Mouse (Mus musculus): ENCODE results near the gene Tmem164.

Tmem164 gene

GRCm38 (mm10) chrX:142688509-142688908 lies 7.3 kb downstream of the Tmem164 start:
- in situ Hi-C loops (cut with MboI, MseI) = loop anchor here (5.0 kb wide), 1 partner anchor 49 kb away; no protein-coding TSS in a partner anchor

GRCm38 (mm10) chrX:142693256-142693655 lies 12.1 kb downstream of the Tmem164 start:
- in situ Hi-C loops (cut with MboI, MseI) = no loop called here

GRCm38 (mm10) chrX:142694338-142694737 lies 13.1 kb downstream of the Tmem164 start:
- in situ Hi-C loops (cut with MboI, MseI) = no loop called here

GRCm38 (mm10) chrX:142694856-142695255 lies 13.7 kb downstream of the Tmem164 start:
- in situ Hi-C loops (cut with MboI, MseI) = no loop called here

- in situ Hi-C loops (cut with MboI, MseI) = no loop called here
Measured at GRCm38 (mm10) chrX:142696789-142697188, 15.6 kb downstream of the Tmem164 start.

GRCm38 (mm10) chrX:142697545-142698204 lies 16.5 kb downstream of the Tmem164 start:
- in situ Hi-C loops (cut with MboI, MseI) = no loop called here

- in situ Hi-C loops (cut with MboI, MseI) = no loop called here
Measured at GRCm38 (mm10) chrX:142698212-142698611, 17.0 kb downstream of the Tmem164 start.

GRCm38 (mm10) chrX:142702094-142702493 lies 20.9 kb downstream of the Tmem164 start:
- in situ Hi-C loops (cut with MboI, MseI) = no loop called here

- in situ Hi-C loops (cut with MboI, MseI) = no loop called here
Measured at GRCm38 (mm10) chrX:142702566-142702965, 21.4 kb downstream of the Tmem164 start.

- in situ Hi-C loops (cut with MboI, MseI) = no loop called here
Measured at GRCm38 (mm10) chrX:142703953-142704352, 22.7 kb downstream of the Tmem164 start.

GRCm38 (mm10) chrX:142708257-142708656 lies 27.1 kb downstream of the Tmem164 start:
- in situ Hi-C loops (cut with MboI, MseI) = no loop called here

- in situ Hi-C loops (cut with MboI, MseI) = no loop called here
Measured at GRCm38 (mm10) chrX:142716014-142716413, 34.8 kb downstream of the Tmem164 start.

GRCm38 (mm10) chrX:142717958-142718478 lies 36.8 kb downstream of the Tmem164 start:
- in situ Hi-C loops (cut with MboI, MseI) = no loop called here

- in situ Hi-C loops (cut with MboI, MseI) = no loop called here
Measured at GRCm38 (mm10) chrX:142718759-142719158, 37.6 kb downstream of the Tmem164 start.

GRCm38 (mm10) chrX:142721897-142722296 lies 40.7 kb downstream of the Tmem164 start:
- in situ Hi-C loops (cut with MboI, MseI) = no loop called here

- in situ Hi-C loops (cut with MboI, MseI) = no loop called here
Measured at GRCm38 (mm10) chrX:142724203-142724602, 43.0 kb downstream of the Tmem164 start.

GRCm38 (mm10) chrX:142725571-142725970 lies 44.4 kb downstream of the Tmem164 start:
- in situ Hi-C loops (cut with MboI, MseI) = no loop called here

GRCm38 (mm10) chrX:142726311-142726710 lies 45.1 kb downstream of the Tmem164 start:
- in situ Hi-C loops (cut with MboI, MseI) = no loop called here

- in situ Hi-C loops (cut with MboI, MseI) = no loop called here
Measured at GRCm38 (mm10) chrX:142727847-142728246, 46.6 kb downstream of the Tmem164 start.

- in situ Hi-C loops (cut with MboI, MseI) = no loop called here
Measured at GRCm38 (mm10) chrX:142729040-142729439, 47.8 kb downstream of the Tmem164 start.

- in situ Hi-C loops (cut with MboI, MseI) = no loop called here
Measured at GRCm38 (mm10) chrX:142729482-142729881, 48.3 kb downstream of the Tmem164 start.

- in situ Hi-C loops (cut with MboI, MseI) = loop anchor here (5.0 kb wide), 1 partner anchor 50 kb away; no protein-coding TSS in a partner anchor
Measured at GRCm38 (mm10) chrX:142737099-142737498, 55.9 kb downstream of the Tmem164 start.

GRCm38 (mm10) chrX:142737719-142738118 lies 56.5 kb downstream of the Tmem164 start:
- in situ Hi-C loops (cut with MboI, MseI) = loop anchor here (5.0 kb wide), 1 partner anchor 50 kb away; no protein-coding TSS in a partner anchor

All from T-helper 2 cell (primary cell).